Mouse (Mus musculus) T-helper 17 cell (primary cell): Measurements from ENCODE around the gene Chuk.

Experiments used
- in situ Hi-C, 2 experiments: fragments of 300-600 bp; cut with MboI, MseI; formaldehyde crosslinking; loops; 1 replicate in 1 of 2; 2 replicates in 1 of 2; pipeline ENCODE4 v1.15.1; 2025; ENCODE audit warnings: high pct_unique_total_duplicates in 2 of 2

Gene Chuk

DNA sequence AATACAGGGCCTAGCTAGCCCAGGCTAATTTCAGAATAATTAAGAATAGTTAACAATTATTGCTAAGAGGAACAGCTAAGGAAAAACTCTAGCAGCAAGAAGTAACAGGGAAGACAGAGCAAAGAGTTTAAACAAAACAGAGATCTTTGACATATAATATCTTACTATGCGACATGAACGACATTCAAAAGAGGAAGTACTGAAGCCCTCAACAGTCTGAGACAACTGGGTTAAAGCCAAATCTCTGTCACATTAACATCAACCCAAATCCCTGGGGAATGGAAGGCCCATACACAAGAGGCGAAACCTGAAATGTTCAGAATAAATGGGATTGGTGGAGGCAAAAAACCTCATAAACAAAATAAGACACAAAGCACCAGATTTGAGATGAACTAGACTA is 61.4 kb downstream of the Chuk start:
- in situ Hi-C loops = no loop called here

DNA sequence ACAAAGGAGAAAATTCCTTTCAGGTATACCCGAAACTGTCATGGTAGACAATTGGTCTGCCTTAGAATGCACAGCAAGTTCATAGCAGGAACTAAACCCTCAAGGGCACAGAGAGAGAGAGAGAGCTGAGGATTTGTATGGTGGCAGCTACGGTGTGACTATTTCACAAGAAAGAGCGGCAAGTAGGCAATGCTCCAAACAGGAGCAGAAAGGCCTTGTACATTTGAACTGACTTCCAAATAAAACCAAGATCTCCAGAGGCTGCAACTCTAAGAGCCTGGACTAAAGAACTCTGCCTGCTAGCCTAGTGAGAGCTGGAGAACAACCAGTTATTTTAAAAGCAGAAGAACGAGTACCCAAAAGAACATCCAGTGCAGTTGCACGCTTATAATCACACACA is 65.2 kb downstream of the Chuk start:
- in situ Hi-C loops = loop anchor here in 1 of 2 experiments (5.0 kb wide), 1 partner anchor 50 kb away; no protein-coding TSS in a partner anchor

GRCm38 (mm10) chr19:44033396-44033795 is 73.9 kb downstream of the Chuk start:
- in situ Hi-C loops = no loop called here

- in situ Hi-C loops = no loop called here
These were observed 75.1 kb downstream of the Chuk start for GRCm38 (mm10) chr19:44032046-44032744.

GRCm38 (mm10) chr19:44030024-44030423 is 77.3 kb downstream of the Chuk start:
- in situ Hi-C loops = no loop called here

DNA sequence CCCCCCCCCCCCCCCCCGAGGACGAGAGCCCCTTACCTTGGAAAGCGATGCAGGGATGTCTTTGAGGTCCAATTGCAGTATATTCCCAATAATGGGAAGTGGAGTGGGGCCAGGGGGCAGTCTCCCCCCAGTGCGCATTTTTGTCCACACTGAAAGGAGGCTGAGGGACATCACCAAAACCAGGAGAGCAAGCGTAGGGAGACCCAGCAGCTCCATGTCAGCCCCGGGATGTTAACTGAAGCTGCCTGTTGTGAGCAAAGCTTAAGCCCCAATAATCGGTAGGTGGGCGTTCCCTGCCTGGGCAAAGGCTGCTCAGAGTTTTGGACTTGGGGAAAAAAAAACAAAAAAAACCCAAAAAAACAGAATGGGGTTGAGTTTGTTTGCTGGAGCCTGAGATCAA is 78.3 kb downstream of the Chuk start, which contains the start of gene Cyp2c23:
Gene Cyp2c23, minus strand, starts transcription at position 237 of the 400 bp plus-strand sequence.
- in situ Hi-C loops = loop anchor here in 1 of 2 experiments (10.0 kb wide), 1 partner anchor 496 kb away; no protein-coding TSS in a partner anchor

GRCm38 (mm10) chr19:44026956-44027530 is 80.2 kb downstream of the Chuk start:
- in situ Hi-C loops = loop anchor here in 1 of 2 experiments (10.0 kb wide), 1 partner anchor 498 kb away; no protein-coding TSS in a partner anchor

- in situ Hi-C loops = loop anchor here in 1 of 2 experiments (10.0 kb wide), 1 partner anchor 500 kb away; no protein-coding TSS in a partner anchor
These were observed 82.2 kb downstream of the Chuk start for GRCm38 (mm10) chr19:44024921-44025585.
